Comparison of ENCODE assay signal across 9 mouse cellular contexts in the genomic region with DNA sequence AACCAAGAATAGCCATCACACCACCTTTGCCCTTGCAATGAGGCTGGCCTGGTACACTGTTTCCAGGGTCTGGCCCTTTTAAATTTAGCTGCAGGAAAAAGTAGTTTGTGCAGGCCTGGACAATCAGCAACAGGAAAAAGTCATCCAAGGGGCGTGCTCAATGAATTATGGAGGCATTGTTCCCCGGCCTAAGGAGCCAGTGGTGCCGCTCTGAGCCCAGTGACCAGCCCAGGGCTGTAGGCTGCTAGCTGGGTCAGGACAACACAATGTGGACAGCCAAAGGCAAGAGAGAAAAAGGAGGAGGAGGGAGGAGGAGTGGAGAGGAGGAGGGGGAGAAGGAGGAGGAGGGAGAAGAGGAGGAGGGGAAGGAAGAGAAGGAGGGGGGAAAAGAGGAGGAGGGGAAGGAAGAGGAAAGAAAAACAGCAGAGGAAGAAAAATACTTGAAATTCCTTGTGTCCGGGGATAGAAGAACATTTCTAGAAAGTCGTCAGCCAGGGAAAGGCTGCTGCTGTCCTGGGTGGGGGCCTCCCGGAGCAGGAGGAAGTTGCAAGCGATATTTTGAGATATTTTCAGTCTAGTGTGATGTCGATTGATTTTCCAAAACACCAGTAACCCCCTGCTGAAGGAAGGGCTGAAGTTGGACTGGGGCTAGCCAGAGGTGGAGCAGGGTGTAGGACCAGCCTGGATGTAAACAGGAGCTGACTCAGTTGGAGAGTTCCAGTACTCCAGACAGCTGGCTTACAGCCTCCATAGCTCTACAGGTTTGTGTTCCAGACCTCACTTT. TPM values are rescaled to one million over a fixed set of nuclear protein-coding genes. Genes with fewer than 3 reads are reported as not detected.
A peak's percentile ranks its signal among the peaks of the same experiment; 100 is the strongest.
DNase-seq lines count a peak whose midpoint lies in the region; ATAC-seq lines count a peak whose summit lies in the region.
"Had no signal": no experiment of that assay in that cellular context is flagged by ENCODE, and none has a peak within 500 bp of the region (broad histone marks: within the 10 kb centered on the region; RNA-seq: fewer than 3 reads in every experiment).

No protein-coding gene starts in this region.

- no peak for ATAC-seq in hindbrain, embryonic 13.5 days (ENCODE audit: low FRiP score)
- peak; percentile 80 for ATAC-seq in heart, embryonic 12.5 days (ENCODE audit: insufficient number of reproducible peaks, low FRiP score)
- ATAC-seq in granulocyte monocyte progenitor cell, adult 5-6 weeks (replicated peaks; ENCODE audit: poor library complexity, severe bottlenecking) = no peak

- no peak overlapping the region for H3K9ac ChIP-seq in hindbrain, embryonic 13.5 days
- no peak overlapping the region for H3K9ac ChIP-seq in heart, embryonic 12.5 days

- no peaks in the 10 kb centered on the region for H3K36me3 ChIP-seq in hindbrain, embryonic 10.5 days
- H3K36me3 ChIP-seq in hindbrain, embryonic 13.5 days = no peaks in the 10 kb centered on the region
- H3K36me3 ChIP-seq in heart, embryonic 12.5 days = no peaks in the 10 kb centered on the region

- H3K27me3 ChIP-seq in hindbrain, embryonic 10.5 days (ENCODE audit: insufficient read depth, poor library complexity, severe bottlenecking) = no peaks in the 10 kb centered on the region
- H3K27me3 ChIP-seq in hindbrain, embryonic 13.5 days = no peaks in the 10 kb centered on the region
- peaks cover 16% of the 10 kb centered on the region for H3K27me3 ChIP-seq in heart, embryonic 12.5 days (replicated peaks)

- 53% methylated on average over 8 of the region's 8 CpGs for WGBS in hindbrain, embryonic 10.5 days
- 51% methylated on average over 8 of the region's 8 CpGs for WGBS in hindbrain, embryonic 13.5 days
- WGBS in heart, embryonic 12.5 days = 23% methylated on average over 8 of the region's 8 CpGs

- peak overlapping the region; percentile 37 for H3K27ac ChIP-seq in hindbrain, embryonic 10.5 days
- H3K27ac ChIP-seq in hindbrain, embryonic 13.5 days = no peak overlapping the region; the same call in 1 of the 2 replicates
- H3K27ac ChIP-seq in heart, embryonic 12.5 days (ENCODE audit: poor library complexity, severe bottlenecking) = peak overlapping the region; percentile 79
- H3K27ac ChIP-seq: macrophage had no signal

- H3K9me3 ChIP-seq in hindbrain, embryonic 10.5 days = no peaks in the 10 kb centered on the region
- H3K9me3 ChIP-seq in hindbrain, embryonic 13.5 days = no peaks in the 10 kb centered on the region
- H3K9me3 ChIP-seq in heart, embryonic 12.5 days (replicated peaks) = no peaks in the 10 kb centered on the region

- H3K4me1 ChIP-seq in hindbrain, embryonic 10.5 days (replicated peaks) = peaks cover 19% of the 10 kb centered on the region
- peaks cover 26% of the 10 kb centered on the region for H3K4me1 ChIP-seq in hindbrain, embryonic 13.5 days (replicated peaks)
- peaks cover 12% of the 10 kb centered on the region for H3K4me1 ChIP-seq in heart, embryonic 12.5 days (replicated peaks)

- no peak overlapping the region for H3K4me2 ChIP-seq in hindbrain, embryonic 13.5 days
- H3K4me2 ChIP-seq in heart, embryonic 12.5 days = peak overlapping the region; percentile 45; the same call in 1 of the 2 replicates

- DNase-seq in hindbrain, embryonic 10.5 days (ENCODE audit: low spot score) = no peak
- peak; percentile 72 to 85 for DNase-seq in kidney, postnatal 25 days
- peak; percentile 41 for DNase-seq in ovary, postnatal 14 days (ENCODE audit: low spot score)
- no peak for DNase-seq in thymus, postnatal 14 days
- DNase-seq in right cerebral cortex, postnatal 36 days (ENCODE audit: low spot score in 2 of 2) = no peak

- no peak overlapping the region for H3K4me3 ChIP-seq in hindbrain, embryonic 10.5 days
- no peak overlapping the region for H3K4me3 ChIP-seq in hindbrain, embryonic 13.5 days
- H3K4me3 ChIP-seq in heart, embryonic 12.5 days = no peak overlapping the region

RNA-seq across cellular contexts. Expression of a gene that starts 18.5 kb away (rescaled TPM):
- 7.4 and 8.1 TPM in 2 replicates for polyA plus RNA-seq in hindbrain, embryonic 10.5 days (2016; fragmentation: Nextera tagmentation; extraction: Ambion mirVana)
- 18.2 and 18.9 TPM in 2 replicates for polyA plus RNA-seq in hindbrain, embryonic 13.5 days (2015; fragmentation: Nextera tagmentation; extraction: Ambion mirVana)
- polyA plus RNA-seq in heart, embryonic 12.5 days (2016; fragmentation: Nextera tagmentation; extraction: Ambion mirVana) = 16.0 and 19.0 TPM in 2 replicates
- 0.41 TPM in 1 of 2 replicates, not detected in the other for total RNA-seq in granulocyte monocyte progenitor cell, adult 5-6 weeks (2014; fragmentation: Nextera tagmentation)
- total RNA-seq in granulocyte monocyte progenitor cell, adult 5-6 weeks (2017) = not detected in 2 replicates
- polyA plus RNA-seq: macrophage had no signal

RNA-seq across cellular contexts. Expression of a gene that starts 57.6 kb away (rescaled TPM):
- 0.30 and 0.50 TPM in 2 replicates for polyA plus RNA-seq in hindbrain, embryonic 10.5 days (2016; fragmentation: Nextera tagmentation; extraction: Ambion mirVana)
- 1.2 and 1.4 TPM in 2 replicates for polyA plus RNA-seq in hindbrain, embryonic 13.5 days (2015; fragmentation: Nextera tagmentation; extraction: Ambion mirVana)
- polyA plus RNA-seq in heart, embryonic 12.5 days (2016; fragmentation: Nextera tagmentation; extraction: Ambion mirVana) = 0.41 and 0.54 TPM in 2 replicates
- total RNA-seq in granulocyte monocyte progenitor cell, adult 5-6 weeks (2014; fragmentation: Nextera tagmentation) = not detected in 2 replicates
- 0.17 and 0.67 TPM in 2 replicates for total RNA-seq in granulocyte monocyte progenitor cell, adult 5-6 weeks (2017)

Comparison
In these comparisons a context has a peak if more than half of its experiments do, and no peak if none do; other contexts are left out.
1. DNase-seq: peak in kidney, postnatal 25 days (2 of 2) and ovary, postnatal 14 days (single experiment); none in hindbrain, embryonic 10.5 days (single experiment), thymus, postnatal 14 days (single experiment) and right cerebral cortex, postnatal 36 days (0 of 2).